Mouse (Mus musculus) intestine, embryonic 15.5 days (tissue): ENCODE data around the gene Lonrf2. TPM values are rescaled to one million over a fixed set of nuclear protein-coding genes. Genes with fewer than 3 reads are reported as not detected.

Experiments
- ATAC-seq: fragments of 200-750 bp; cut with Nextera tagmentation; 2 replicates; pipeline ENCODE4 v1.8.0; 2017; ENCODE audit warnings: moderate TSS enrichment, moderate library complexity
- H3K27ac ChIP-seq: fragments of 300-500 bp; sonication (generic); 2 replicates; pipeline ENCODE4 v1.5.1; 2015; ENCODE audit warnings: mild to moderate bottlenecking, inconsistent platforms
- H3K27me3 ChIP-seq: fragments of 300-500 bp; sonication (generic); replicated peaks from 2 replicates; pipeline ENCODE4 v1.6.1; 2015; ENCODE audit warnings: inconsistent platforms
- H3K36me3 ChIP-seq: fragments of 300-500 bp; sonication (generic); 2 replicates; pipeline ENCODE4 v1.6.1; 2015; ENCODE audit warnings: inconsistent platforms
- H3K4me1 ChIP-seq: fragments of 300-500 bp; sonication (generic); replicated peaks from 2 replicates; pipeline ENCODE4 v1.6.1; 2015; ENCODE audit warnings: inconsistent platforms
- H3K4me2 ChIP-seq: fragments of 300-500 bp; sonication (generic); replicated peaks from 2 replicates; pipeline ENCODE4 v1.6.1; 2015; ENCODE audit warnings: mild to moderate bottlenecking, inconsistent platforms
- H3K4me3 ChIP-seq: fragments of 300-500 bp; sonication (generic); replicated peaks from 2 replicates; pipeline ENCODE4 v1.5.1; 2015; ENCODE audit warnings: inconsistent platforms
- H3K9ac ChIP-seq: fragments of 300-500 bp; sonication (generic); 2 replicates; pipeline ENCODE4 v1.6.1; 2015; ENCODE audit warnings: inconsistent platforms
- H3K9me3 ChIP-seq: fragments of 300-500 bp; sonication (generic); 2 replicates; pipeline ENCODE4 v1.6.1; 2016; ENCODE audit warnings: inconsistent platforms
- WGBS: fragments of 180-500 bp; shearing (Covaris S2); methylation state at CpG from one replicate; pipeline ENCODE4 v1.1.7; 2015; 5-methylcytosine and 5-hydroxymethylcytosine counted together
- polyA plus RNA-seq: library from polyadenylated mRNA; unstranded; fragments of >200 nt; fragmentation: Nextera tagmentation; extraction: Ambion mirVana; gene quantifications from 2 replicates; pipeline ENCODE4 v1.2.1, GENCODE M21; 2015

Gene Lonrf2
- polyA plus RNA-seq, 1 experiment from 2014 or later, result 1.1 TPM

GRCm38 (mm10) chr1:38824926-38825325, 11.6 kb downstream of the Lonrf2 start:
- ATAC-seq, result no peak
- Histone ChIP-seq H3K9me3 (no peaks in the 10 kb centered on the region), H3K4me3 (no peak overlapping the region), H3K4me1 (no peaks in the 10 kb centered on the region), H3K9ac (no peak overlapping the region), H3K27me3 (no peaks in the 10 kb centered on the region), H3K4me2 (no peak overlapping the region), H3K27ac (no peak overlapping the region), H3K36me3 (no peaks in the 10 kb centered on the region)
- 75% methylated on average over 2 of the region's 2 CpGs for WGBS

GRCm38 (mm10) chr1:38823851-38824250, 12.7 kb downstream of the Lonrf2 start:
- H3K9me3 ChIP-seq, result no peaks in the 10 kb centered on the region
- ATAC-seq, result peak; percentile 59; the same call in 1 of the 2 replicates
- no peak overlapping the region for H3K27ac ChIP-seq
- H3K4me1 ChIP-seq, result no peaks in the 10 kb centered on the region
- no peak overlapping the region for H3K4me2 ChIP-seq
- 52% methylated on average over 2 of the region's 2 CpGs for WGBS
- H3K36me3 ChIP-seq, result no peaks in the 10 kb centered on the region
- H3K27me3 ChIP-seq, result no peaks in the 10 kb centered on the region
- H3K9ac ChIP-seq, result no peak overlapping the region
- no peak overlapping the region for H3K4me3 ChIP-seq

GRCm38 (mm10) chr1:38819691-38820090, 16.8 kb downstream of the Lonrf2 start:
- Histone ChIP-seq H3K36me3 (no peaks in the 10 kb centered on the region), H3K4me1 (peaks cover 6% of the 10 kb centered on the region; the same call in 1 of the 2 replicates), H3K27me3 (no peaks in the 10 kb centered on the region), H3K4me3 (no peak overlapping the region), H3K4me2 (no peak overlapping the region), H3K9ac (no peak overlapping the region), H3K27ac (no peak overlapping the region), H3K9me3 (no peaks in the 10 kb centered on the region)
- ATAC-seq, result no peak

- H3K4me2 ChIP-seq, result no peak overlapping the region
- H3K27ac ChIP-seq, result no peak overlapping the region
- no peaks in the 10 kb centered on the region for H3K27me3 ChIP-seq
- 80% methylated on average over 3 of the region's 3 CpGs for WGBS
- H3K4me3 ChIP-seq, result no peak overlapping the region
- peaks cover 6% of the 10 kb centered on the region; the same call in 1 of the 2 replicates for H3K4me1 ChIP-seq
- no peaks in the 10 kb centered on the region for H3K36me3 ChIP-seq
- no peak overlapping the region for H3K9ac ChIP-seq
- H3K9me3 ChIP-seq, result no peaks in the 10 kb centered on the region
- no peak for ATAC-seq
Measured at GRCm38 (mm10) chr1:38817671-38818070, 18.8 kb downstream of the Lonrf2 start.

- Histone ChIP-seq H3K4me2 (no peak overlapping the region), H3K4me3 (no peak overlapping the region), H3K9ac (no peak overlapping the region), H3K9me3 (no peaks in the 10 kb centered on the region), H3K36me3 (no peaks in the 10 kb centered on the region), H3K27me3 (no peaks in the 10 kb centered on the region), H3K4me1 (peaks cover 6% of the 10 kb centered on the region; the same call in 1 of the 2 replicates), H3K27ac (no peak overlapping the region)
- no peak for ATAC-seq
- 58% methylated on average over 9 of the region's 9 CpGs for WGBS
Measured at GRCm38 (mm10) chr1:38817268-38817667, 19.2 kb downstream of the Lonrf2 start.

- Histone ChIP-seq H3K4me2 (no peak overlapping the region), H3K27me3 (no peaks in the 10 kb centered on the region), H3K27ac (no peak overlapping the region), H3K9ac (no peak overlapping the region), H3K4me1 (peaks cover 6% of the 10 kb centered on the region; the same call in 1 of the 2 replicates), H3K36me3 (no peaks in the 10 kb centered on the region), H3K4me3 (no peak overlapping the region), H3K9me3 (no peaks in the 10 kb centered on the region)
- no peak for ATAC-seq
- WGBS, result 50% methylated on average over 4 of the region's 4 CpGs
Measured at GRCm38 (mm10) chr1:38816306-38816705, 20.2 kb downstream of the Lonrf2 start.

GRCm38 (mm10) chr1:38807121-38807520, 29.4 kb downstream of the Lonrf2 start:
- Histone ChIP-seq H3K27me3 (no peaks in the 10 kb centered on the region), H3K4me2 (no peak overlapping the region), H3K4me1 (no peaks in the 10 kb centered on the region), H3K9ac (no peak overlapping the region), H3K27ac (no peak overlapping the region), H3K36me3 (no peaks in the 10 kb centered on the region), H3K4me3 (no peak overlapping the region), H3K9me3 (no peaks in the 10 kb centered on the region)
- ATAC-seq, result no peak
- WGBS, result 93% methylated on average over 4 of the region's 4 CpGs

GRCm38 (mm10) chr1:38800402-38800801, 36.1 kb downstream of the Lonrf2 start:
- ATAC-seq, result no peak
- Histone ChIP-seq H3K4me3 (no peak overlapping the region), H3K4me1 (no peaks in the 10 kb centered on the region), H3K9me3 (no peaks in the 10 kb centered on the region), H3K27me3 (no peaks in the 10 kb centered on the region), H3K9ac (no peak overlapping the region), H3K36me3 (no peaks in the 10 kb centered on the region), H3K27ac (no peak overlapping the region), H3K4me2 (no peak overlapping the region)
- WGBS, result 74% methylated on average over 7 of the region's 7 CpGs

GRCm38 (mm10) chr1:38799304-38799703, 37.2 kb downstream of the Lonrf2 start:
- H3K4me1 ChIP-seq, result no peaks in the 10 kb centered on the region
- no peaks in the 10 kb centered on the region for H3K36me3 ChIP-seq
- WGBS, result 39% methylated on average over 3 of the region's 3 CpGs
- no peaks in the 10 kb centered on the region for H3K9me3 ChIP-seq
- H3K4me3 ChIP-seq, result no peak overlapping the region
- no peaks in the 10 kb centered on the region for H3K27me3 ChIP-seq
- ATAC-seq, result no peak
- no peak overlapping the region for H3K4me2 ChIP-seq
- no peak overlapping the region for H3K9ac ChIP-seq
- H3K27ac ChIP-seq, result no peak overlapping the region

GRCm38 (mm10) chr1:38796936-38797335, 39.6 kb downstream of the Lonrf2 start:
- H3K4me1 ChIP-seq, result no peaks in the 10 kb centered on the region

GRCm38 (mm10) chr1:38795496-38795895, 41.0 kb downstream of the Lonrf2 start:
- Histone ChIP-seq H3K27ac (no peak overlapping the region), H3K27me3 (no peaks in the 10 kb centered on the region), H3K4me2 (no peak overlapping the region), H3K4me3 (no peak overlapping the region), H3K36me3 (no peaks in the 10 kb centered on the region), H3K4me1 (no peaks in the 10 kb centered on the region), H3K9me3 (no peaks in the 10 kb centered on the region), H3K9ac (no peak overlapping the region)
- 70% methylated on average over 5 of the region's 5 CpGs for WGBS
- no peak for ATAC-seq

More at GRCm38 (mm10) chr1:38796936-38797335, 39.6 kb downstream of the Lonrf2 start:
- no peaks in the 10 kb centered on the region for H3K9me3 ChIP-seq
- H3K4me3 ChIP-seq, result no peak overlapping the region
- H3K36me3 ChIP-seq, result no peaks in the 10 kb centered on the region
- H3K27me3 ChIP-seq, result no peaks in the 10 kb centered on the region
- H3K9ac ChIP-seq, result no peak overlapping the region
- WGBS, result 76% methylated on average over 6 of the region's 6 CpGs
- no peak overlapping the region for H3K4me2 ChIP-seq
- ATAC-seq, result no peak
- no peak overlapping the region for H3K27ac ChIP-seq

GRCm38 (mm10) chr1:38791016-38791810, 45.3 kb downstream of the Lonrf2 start:
- ATAC-seq, result no peak
- WGBS, result 86% methylated on average over 9 of the region's 9 CpGs
- no peak overlapping the region for H3K4me3 ChIP-seq
- no peak overlapping the region for H3K4me2 ChIP-seq
- no peaks in the 10 kb centered on the region for H3K27me3 ChIP-seq
- H3K27ac ChIP-seq, result no peak overlapping the region
- H3K9me3 ChIP-seq, result no peaks in the 10 kb centered on the region
- H3K4me1 ChIP-seq, result no peaks in the 10 kb centered on the region
- H3K9ac ChIP-seq, result no peak overlapping the region
- no peaks in the 10 kb centered on the region for H3K36me3 ChIP-seq

- no peaks in the 10 kb centered on the region for H3K9me3 ChIP-seq
- H3K36me3 ChIP-seq, result no peaks in the 10 kb centered on the region
- no peaks in the 10 kb centered on the region for H3K27me3 ChIP-seq
- no peak overlapping the region for H3K4me3 ChIP-seq
- no peak overlapping the region for H3K9ac ChIP-seq
- no peaks in the 10 kb centered on the region for H3K4me1 ChIP-seq
- ATAC-seq, result no peak
- H3K27ac ChIP-seq, result no peak overlapping the region
- 72% methylated on average over 7 of the region's 7 CpGs for WGBS
- H3K4me2 ChIP-seq, result no peak overlapping the region
Measured at GRCm38 (mm10) chr1:38789988-38790602, 46.4 kb downstream of the Lonrf2 start.
